Mouse (Mus musculus): Measurements from ENCODE around the gene Hist3h2ba. TPM values are rescaled to one million over a fixed set of nuclear protein-coding genes. Genes with fewer than 3 reads are reported as not detected.

Hist3h2ba gene
- polyA plus RNA-seq (2012; ENCODE audit: low replicate concordance): 8.1 and 47.9 TPM in 2 replicates

GRCm38 (mm10) chr11:58948542-58949479 is at the start of gene Hist3h2ba:
Gene Hist3h2ba (plus strand): TSS chr11:58948920.

GRCm38 (mm10) chr11:58903511-58904409 is 45.0 kb upstream of the Hist3h2ba start, which contains the start of gene Zfp39:
Gene Zfp39 (minus strand): TSS chr11:58904225.

GRCm38 (mm10) chr11:58917745-58918366 is 30.9 kb upstream of the Hist3h2ba start, which contains the start of gene Btnl10:
Gene Btnl10 (plus strand): TSS chr11:58917908.

GRCm38 (mm10) chr11:58938322-58939087 is 10.2 kb upstream of the Hist3h2ba start, which contains the start of gene Rnf187:
Gene Rnf187 (minus strand): TSS chr11:58938916.

GRCm38 (mm10) chr11:58954420-58955142 is 5.9 kb downstream of the Hist3h2ba start, which contains the start of the genes Hist3h2a and Trim17:
Gene Hist3h2a (plus strand): TSS chr11:58954685.
Gene Trim17 (plus strand): TSS chr11:58954685.

GRCm38 (mm10) chr11:58978027-58978705 is 29.4 kb downstream of the Hist3h2ba start, which contains the start of gene Trim11:
Gene Trim11 (plus strand): TSS chr11:58978093.

Other genes with a start within 250 kb of the Hist3h2ba start
- gene Olfr319, start 249.8 kb upstream of the Hist3h2ba start, polyA plus RNA-seq (2012; ENCODE audit: low replicate concordance): not detected in 2 replicates
- not detected in 2 replicates for gene Olfr318, start 224.9 kb upstream of the Hist3h2ba start, polyA plus RNA-seq (2012; ENCODE audit: low replicate concordance)
- not detected in 2 replicates for gene Olfr317, start 209.7 kb upstream of the Hist3h2ba start, polyA plus RNA-seq (2012; ENCODE audit: low replicate concordance)
- gene Olfr316, start 196.2 kb upstream of the Hist3h2ba start, polyA plus RNA-seq (2012; ENCODE audit: low replicate concordance): not detected in 2 replicates
- gene Olfr315, start 175.7 kb upstream of the Hist3h2ba start, polyA plus RNA-seq (2012; ENCODE audit: low replicate concordance): not detected in 2 replicates
- not detected in 2 replicates for gene Olfr314, start 166.0 kb upstream of the Hist3h2ba start, polyA plus RNA-seq (2012; ENCODE audit: low replicate concordance)
- gene Fam183b, start 147.0 kb upstream of the Hist3h2ba start, polyA plus RNA-seq (2012; ENCODE audit: low replicate concordance): not detected in 2 replicates
- not detected in 2 replicates for gene Olfr313, start 133.9 kb upstream of the Hist3h2ba start, polyA plus RNA-seq (2012; ENCODE audit: low replicate concordance)
- not detected in 2 replicates for gene Olfr312, start 119.7 kb upstream of the Hist3h2ba start, polyA plus RNA-seq (2012; ENCODE audit: low replicate concordance)
- not detected in 2 replicates for gene Olfr311, start 109.7 kb upstream of the Hist3h2ba start, polyA plus RNA-seq (2012; ENCODE audit: low replicate concordance)
- gene Gm12258, start 101.8 kb upstream of the Hist3h2ba start, polyA plus RNA-seq (2012; ENCODE audit: low replicate concordance): 0.10 and 0.71 TPM in 2 replicates
- gene 2810021J22Rik, start 81.7 kb upstream of the Hist3h2ba start, polyA plus RNA-seq (2012; ENCODE audit: low replicate concordance): 0.43 TPM in 1 of 2 replicates, not detected in the other
- 0.25 and 0.43 TPM in 2 replicates for gene Zfp39, start 44.7 kb upstream of the Hist3h2ba start, polyA plus RNA-seq (2012; ENCODE audit: low replicate concordance)
- gene Btnl10, start 31.0 kb upstream of the Hist3h2ba start, polyA plus RNA-seq (2012; ENCODE audit: low replicate concordance): 52.1 and 76.9 TPM in 2 replicates
- gene Rnf187, start 10.0 kb upstream of the Hist3h2ba start, polyA plus RNA-seq (2012; ENCODE audit: low replicate concordance): 629 and 745 TPM in 2 replicates
- 8.3 and 12.0 TPM in 2 replicates for gene Hist3h2a, start 5.8 kb downstream of the Hist3h2ba start, polyA plus RNA-seq (2012; ENCODE audit: low replicate concordance)
- gene Trim17, start 5.8 kb downstream of the Hist3h2ba start, polyA plus RNA-seq (2012; ENCODE audit: low replicate concordance): 0.18 TPM in 1 of 2 replicates, not detected in the other
- 53.8 and 55.6 TPM in 2 replicates for gene Trim11, start 29.2 kb downstream of the Hist3h2ba start, polyA plus RNA-seq (2012; ENCODE audit: low replicate concordance)
- 0.85 and 0.96 TPM in 2 replicates for gene Obscn, start 187.5 kb downstream of the Hist3h2ba start, polyA plus RNA-seq (2012; ENCODE audit: low replicate concordance)
- gene Iba57, start 214.8 kb downstream of the Hist3h2ba start, polyA plus RNA-seq (2012; ENCODE audit: low replicate concordance): 10.8 and 20.5 TPM in 2 replicates
- gene Gjc2, start 234.3 kb downstream of the Hist3h2ba start, polyA plus RNA-seq (2012; ENCODE audit: low replicate concordance): 0.08 TPM in 1 of 2 replicates, not detected in the other
- gene Guk1, start 243.3 kb downstream of the Hist3h2ba start, polyA plus RNA-seq (2012; ENCODE audit: low replicate concordance): 24.9 and 34.1 TPM in 2 replicates